Comparison of ENCODE assay signal across 14 mouse cellular contexts in the genomic region with DNA sequence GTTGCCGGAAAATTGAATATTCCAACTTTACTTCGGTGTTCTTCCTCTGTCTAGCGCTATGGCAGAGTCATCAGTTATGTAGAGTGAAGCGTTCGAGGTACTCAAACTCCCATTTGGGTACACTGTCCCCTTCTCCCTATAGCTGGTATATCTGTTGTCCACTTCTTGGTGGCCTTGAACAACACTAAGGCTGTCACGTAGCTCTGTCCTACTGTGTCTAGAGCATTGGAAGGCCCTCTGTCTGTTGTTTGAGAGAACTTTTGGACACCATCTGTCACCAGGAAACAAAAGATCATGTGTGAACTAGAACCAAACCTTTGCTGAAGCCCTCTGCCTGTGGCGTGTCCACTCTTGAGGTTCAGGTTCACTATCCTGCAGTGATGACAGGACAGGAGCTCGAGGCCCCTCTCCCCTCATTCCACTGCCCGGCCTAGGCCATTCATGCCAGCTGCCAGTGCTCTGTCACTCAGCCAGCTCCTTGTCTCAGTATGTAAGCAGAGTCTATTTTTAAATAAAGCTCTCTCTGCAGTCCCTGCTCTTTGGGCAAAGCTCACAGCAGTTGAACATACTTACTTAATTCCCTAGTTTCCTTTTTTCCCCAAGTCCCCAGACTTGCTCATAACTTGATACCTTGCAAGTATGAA.
A peak's percentile ranks its signal among the peaks of the same experiment; 100 is the strongest.
DNase-seq lines count a peak whose midpoint lies in the region; ATAC-seq lines count a peak whose summit lies in the region.
"Had no signal": no experiment of that assay in that cellular context is flagged by ENCODE, and none has a peak within 500 bp of the region (broad histone marks: within the 10 kb centered on the region; RNA-seq: fewer than 3 reads in every experiment).

No protein-coding gene starts in this region.

- 85% methylated on average over 9 of the region's 9 CpGs for WGBS in midbrain, embryonic 16.5 days

- DNase-seq in heart, adult 11 months, result peak; percentile 90
- no peak for DNase-seq in heart, postnatal 25 days (ENCODE audit: low spot score)
- peak; percentile 21 for DNase-seq in cerebellum, adult 11-12 months
- peak; percentile 54 to 60 for DNase-seq in heart, adult 18-20 months
- DNase-seq in heart, postnatal 14 days, result peak; percentile 19 to 57
- no peak for DNase-seq in adrenal gland, adult 2 months
- DNase-seq: kidney, adult 2 months; thymus, adult 2 months had no signal

- H3K9ac ChIP-seq in midbrain, embryonic 16.5 days (ENCODE audit: low read depth, low read length), result no peak overlapping the region
- H3K9ac ChIP-seq: embryonic facial prominence, embryonic 12.5 days; hindbrain, embryonic 13.5 days had no signal

- intact Hi-C loops in heart, postnatal 25 days (cut with DNase I), result no loop called here
- intact Hi-C loops in heart, postnatal 14 days (cut with DNase I), result no loop called here

- H3K4me1 ChIP-seq in midbrain, embryonic 16.5 days (ENCODE audit: control insufficient read depth, insufficient read depth, low read length), result peaks cover 2% of the 10 kb centered on the region; the same call in 1 of the 2 replicates
- H3K4me1 ChIP-seq: embryonic facial prominence, embryonic 12.5 days; hindbrain, embryonic 13.5 days; limb, embryonic 10.5 days had no signal

- H3K36me3 ChIP-seq in midbrain, embryonic 16.5 days (ENCODE audit: control insufficient read depth, insufficient read depth, low read length), result no peaks in the 10 kb centered on the region
- H3K36me3 ChIP-seq: embryonic facial prominence, embryonic 12.5 days; hindbrain, embryonic 13.5 days; limb, embryonic 10.5 days had no signal

- ATAC-seq in midbrain, embryonic 16.5 days, result no peak
- ATAC-seq: forebrain, embryonic 16.5 days had no signal

- no peak overlapping the region for H3K4me2 ChIP-seq in midbrain, embryonic 16.5 days (ENCODE audit: low read length)
- H3K4me2 ChIP-seq: embryonic facial prominence, embryonic 12.5 days; hindbrain, embryonic 13.5 days had no signal

- no peaks in the 10 kb centered on the region for H3K27me3 ChIP-seq in midbrain, embryonic 16.5 days (ENCODE audit: control insufficient read depth, insufficient read depth, low read depth, low read length)
- H3K27me3 ChIP-seq: embryonic facial prominence, embryonic 12.5 days; hindbrain, embryonic 13.5 days had no signal

- H3K27ac ChIP-seq in midbrain, embryonic 16.5 days (ENCODE audit: low read length), result no peak overlapping the region
- H3K27ac ChIP-seq: embryonic facial prominence, embryonic 12.5 days; hindbrain, embryonic 13.5 days; limb, embryonic 10.5 days; macrophage had no signal

- no peak overlapping the region for H3K4me3 ChIP-seq in midbrain, embryonic 16.5 days (ENCODE audit: low read depth, low read length)
- H3K4me3 ChIP-seq: embryonic facial prominence, embryonic 12.5 days; hindbrain, embryonic 13.5 days; limb, embryonic 10.5 days had no signal

- no peaks in the 10 kb centered on the region for H3K9me3 ChIP-seq in midbrain, embryonic 16.5 days (replicated peaks; ENCODE audit: control insufficient read depth, low read length, poor library complexity, severe bottlenecking)
- H3K9me3 ChIP-seq: embryonic facial prominence, embryonic 12.5 days; hindbrain, embryonic 13.5 days; limb, embryonic 10.5 days had no signal

Comparison
In these comparisons a context has a peak if more than half of its experiments do, and no peak if none do; other contexts are left out.
1. DNase-seq: peak in heart, adult 11 months (single experiment), cerebellum, adult 11-12 months (single experiment), heart, adult 18-20 months (2 of 2) and heart, postnatal 14 days (2 of 2); none in heart, postnatal 25 days (single experiment) and adrenal gland, adult 2 months (single experiment).